Mouse (Mus musculus): ENCODE measurements at regions not wholly inside any gene's neighbourhood (a gene's known extent, or its start where the extent isn't known, plus 50 kb on each side); places are given as distances from the start of the nearest gene placed in this dataset.

GRCm38 (mm10) chr15:24968636-24969317 is 444.8 kb downstream of the Basp1 start:
- DNase-seq, result no peak

DNA sequence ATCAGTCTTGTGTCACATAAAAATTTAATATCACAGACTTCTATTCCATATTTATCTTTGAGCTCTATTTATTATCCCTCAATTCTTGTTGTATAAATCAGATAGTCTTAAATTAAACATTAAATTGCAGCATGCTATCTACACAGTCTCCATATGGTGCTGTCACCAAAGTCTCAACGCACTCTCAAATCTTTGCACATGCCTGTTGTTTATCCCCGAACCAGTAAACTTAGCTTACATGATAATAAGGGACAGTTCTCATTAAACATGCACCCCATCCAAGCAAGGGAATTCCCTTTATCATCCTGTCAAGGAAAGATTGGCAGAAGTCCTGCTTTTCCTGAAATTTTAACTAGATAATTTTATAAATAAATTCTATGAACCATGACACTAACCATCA is 483.8 kb downstream of the Basp1 start:
- DNase-seq, result no peak

- no peak for DNase-seq
These were observed 501.7 kb downstream of the Basp1 start for GRCm38 (mm10) chr15:24911866-24912265.

DNA sequence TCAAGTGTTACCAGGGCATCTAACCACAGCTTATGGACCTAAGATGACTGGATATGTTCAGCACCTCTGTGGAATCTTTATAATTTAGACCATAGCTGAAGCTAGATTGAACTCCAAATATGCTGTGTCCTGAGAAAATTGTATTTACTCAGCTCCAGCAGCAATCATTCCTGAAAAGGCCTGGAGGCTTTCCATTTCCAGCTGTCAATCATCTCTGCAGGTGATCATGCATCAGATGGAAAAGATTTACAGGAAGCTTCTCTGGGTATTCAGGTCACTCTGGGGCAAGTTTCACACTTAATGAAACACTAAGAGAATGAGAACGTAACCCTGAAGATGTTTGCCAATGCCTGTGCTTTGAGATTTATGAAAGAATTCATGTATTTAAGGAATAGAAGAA is 502.1 kb downstream of the Basp1 start:
- DNase-seq, result no peak

DNA sequence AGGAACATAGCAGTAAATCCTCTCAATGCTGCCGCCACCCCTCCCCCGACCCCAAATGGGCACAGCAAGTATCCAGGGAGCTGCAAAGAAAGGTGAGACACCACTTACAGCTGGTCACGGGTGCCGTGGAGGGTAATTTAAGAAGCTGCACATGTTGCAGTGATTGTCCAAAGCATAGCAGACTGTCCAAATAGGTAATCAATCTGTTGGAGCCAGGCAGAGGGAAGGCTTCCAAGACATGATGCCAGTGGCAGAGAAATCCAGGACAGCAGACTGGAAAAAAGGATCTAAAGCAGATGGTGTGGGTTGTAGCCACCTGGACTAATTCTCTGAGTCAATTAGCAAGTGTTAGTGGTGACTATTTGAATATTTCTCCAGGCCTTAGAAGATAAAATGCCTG is 506.6 kb downstream of the Basp1 start:
- DNase-seq, result no peak

- DNase-seq, result no peak
These were observed 534.7 kb downstream of the Basp1 start for GRCm38 (mm10) chr15:24878846-24879245.

DNA sequence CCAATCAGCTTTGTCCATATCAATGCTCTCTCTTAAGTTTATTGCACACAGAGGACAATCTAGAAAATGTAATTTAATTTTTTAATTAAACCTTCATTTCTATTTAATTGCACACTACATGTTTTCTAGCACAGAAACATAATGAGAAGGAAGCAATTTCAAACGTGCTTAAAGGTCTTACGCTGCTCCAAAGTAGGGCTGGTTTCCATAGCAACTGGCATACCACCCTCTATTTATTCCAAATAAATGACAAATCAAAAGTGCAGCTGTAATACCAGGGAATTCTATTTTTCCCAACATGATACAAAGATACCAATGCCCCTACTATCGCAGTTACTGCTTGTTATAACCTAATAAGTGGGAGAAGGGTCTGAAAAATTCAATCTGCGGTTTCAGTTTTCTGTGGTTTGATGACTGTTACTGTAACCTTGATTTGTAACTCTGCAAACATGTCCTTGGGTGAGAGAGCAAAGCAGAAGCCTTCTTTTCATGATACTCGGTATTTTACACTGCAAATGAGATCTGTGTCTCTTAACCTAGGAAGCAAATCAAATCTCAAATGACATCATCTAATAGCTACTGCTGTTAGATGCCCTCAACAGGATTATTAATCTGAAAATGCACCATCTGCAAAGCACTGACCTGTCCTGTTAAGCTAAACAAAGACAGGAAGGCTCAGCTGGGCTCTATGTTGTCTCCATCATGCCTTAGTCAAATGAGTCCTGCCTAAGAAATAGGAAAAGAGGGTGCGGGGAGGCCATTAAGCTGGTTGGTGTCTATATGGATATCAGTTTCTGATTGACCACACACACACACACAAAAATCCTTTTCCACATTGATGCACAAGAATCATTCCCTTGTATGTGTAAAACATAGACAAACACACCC is 535.6 kb downstream of the Basp1 start:
- no peak for DNase-seq

GRCm38 (mm10) chr15:24876157-24876731 is 537.3 kb downstream of the Basp1 start:
- no peak for DNase-seq

DNA sequence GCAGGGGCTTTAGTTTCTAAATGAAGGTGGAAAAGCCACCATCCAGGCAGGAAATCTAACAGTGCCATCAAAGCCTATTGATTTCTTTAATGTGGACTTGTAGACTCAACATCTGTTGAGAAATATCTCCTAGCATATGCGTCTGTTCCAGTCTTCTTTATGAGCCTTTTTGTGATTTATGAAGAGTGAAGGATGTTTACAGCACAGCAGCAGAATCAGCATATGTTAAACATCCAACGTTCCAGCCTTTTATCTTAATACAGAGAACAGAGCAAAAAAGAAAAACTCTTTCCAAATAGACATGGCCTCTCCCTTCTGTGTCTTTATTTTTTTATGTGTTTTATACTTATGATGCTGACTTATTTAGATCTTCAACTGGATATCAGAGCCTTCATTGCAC is 573.3 kb downstream of the Basp1 start:
- no peak for DNase-seq

GRCm38 (mm10) chr15:24838390-24838789 is 575.2 kb downstream of the Basp1 start:
- no peak for DNase-seq

- DNase-seq, result no peak
These were observed 585.7 kb downstream of the Basp1 start for GRCm38 (mm10) chr15:24827881-24828280.

DNA sequence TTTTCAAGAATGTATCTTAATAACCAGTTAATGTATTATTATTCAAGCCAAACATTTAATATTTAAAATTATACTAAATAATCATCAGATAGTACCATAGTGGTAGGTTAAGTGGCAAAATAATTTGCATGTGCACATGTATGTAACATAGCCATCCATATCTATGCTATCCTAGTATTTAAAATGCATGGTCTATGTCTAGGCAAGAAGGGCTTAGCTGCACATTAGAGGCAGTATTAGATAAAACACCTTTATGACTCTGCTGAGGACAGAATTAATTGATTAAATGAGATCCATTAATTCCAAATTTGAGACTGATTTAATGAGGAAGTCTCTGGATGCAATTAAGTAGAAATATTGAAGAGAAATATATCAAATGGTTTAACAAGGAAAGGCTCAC is 586.3 kb downstream of the Basp1 start:
- DNase-seq, result no peak

DNA sequence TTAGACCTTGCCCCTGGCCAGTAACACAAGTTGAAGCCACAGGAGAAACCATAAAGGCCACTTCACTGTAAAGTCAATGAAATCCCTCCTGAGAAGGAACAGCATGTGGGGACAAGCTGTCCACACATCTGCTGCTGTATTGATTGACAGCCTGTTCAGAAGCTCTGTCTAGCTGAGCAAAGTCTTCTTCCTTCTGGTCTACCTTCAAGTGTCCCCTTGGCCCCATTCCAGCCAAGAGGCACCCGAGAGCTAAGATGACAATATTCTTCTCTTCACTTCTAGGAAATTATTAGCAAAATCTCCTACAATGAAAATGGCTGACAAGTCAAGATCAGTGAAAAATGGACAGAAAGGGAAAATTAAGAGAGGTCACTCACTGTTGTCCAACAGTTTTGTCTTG is 616.7 kb downstream of the Basp1 start:
- no peak for DNase-seq

- no peak for DNase-seq
These were observed 620.2 kb downstream of the Basp1 start for GRCm38 (mm10) chr15:24793381-24793780.

DNA sequence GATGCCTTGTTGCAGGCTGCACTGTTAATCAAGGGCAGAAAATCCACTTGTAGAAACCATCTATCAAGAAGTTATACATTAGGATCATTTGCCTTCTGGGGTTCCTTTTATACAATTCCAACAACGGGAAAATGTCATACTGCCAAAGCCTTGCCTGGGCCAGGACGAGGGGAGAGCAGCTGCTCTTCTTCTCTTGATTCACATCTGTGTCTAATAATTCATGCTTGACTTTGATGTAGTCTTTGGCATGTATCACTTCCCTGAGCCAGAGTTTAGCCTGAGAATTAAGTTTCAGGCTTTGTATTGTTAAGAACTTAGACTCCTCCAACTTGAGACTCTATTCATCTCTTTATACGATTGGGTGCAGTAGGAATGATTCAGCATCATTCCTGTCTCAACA is 627.2 kb downstream of the Basp1 start:
- DNase-seq, result no peak

- DNase-seq, result no peak
These were observed 635.3 kb downstream of the Basp1 start for GRCm38 (mm10) chr15:24778234-24778633.

DNA sequence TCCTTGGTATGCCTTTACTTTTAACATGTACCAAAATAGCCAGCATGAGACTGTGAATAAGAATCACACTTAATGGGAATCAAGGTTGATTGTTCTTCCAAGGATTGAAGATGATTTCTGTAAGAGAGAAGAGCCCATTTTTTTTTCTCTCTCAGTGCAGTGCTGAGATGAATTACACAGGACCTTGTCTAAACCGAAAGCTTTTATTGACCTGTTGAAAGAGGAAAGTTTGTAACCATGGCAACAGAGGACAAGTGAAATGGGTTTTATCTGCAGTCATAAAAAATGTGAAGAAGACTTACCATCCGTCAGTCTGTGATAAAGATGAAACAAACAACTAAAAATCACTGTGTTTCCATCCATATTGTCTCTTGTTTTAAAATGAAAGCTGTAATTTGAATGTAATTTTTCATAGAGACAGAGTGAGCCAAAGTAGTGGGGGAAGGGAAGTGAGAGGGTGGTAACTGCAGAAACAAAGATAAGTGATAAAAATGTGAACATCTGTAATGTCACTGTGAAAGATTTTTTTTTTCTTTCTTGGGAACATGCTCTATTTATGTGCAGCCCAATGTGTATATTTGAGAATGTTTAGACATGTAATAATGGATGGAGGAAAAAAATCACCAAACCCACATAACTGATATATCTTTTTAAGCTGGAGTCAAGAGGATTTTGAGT is 661.9 kb downstream of the Basp1 start:
- no peak for DNase-seq

DNA sequence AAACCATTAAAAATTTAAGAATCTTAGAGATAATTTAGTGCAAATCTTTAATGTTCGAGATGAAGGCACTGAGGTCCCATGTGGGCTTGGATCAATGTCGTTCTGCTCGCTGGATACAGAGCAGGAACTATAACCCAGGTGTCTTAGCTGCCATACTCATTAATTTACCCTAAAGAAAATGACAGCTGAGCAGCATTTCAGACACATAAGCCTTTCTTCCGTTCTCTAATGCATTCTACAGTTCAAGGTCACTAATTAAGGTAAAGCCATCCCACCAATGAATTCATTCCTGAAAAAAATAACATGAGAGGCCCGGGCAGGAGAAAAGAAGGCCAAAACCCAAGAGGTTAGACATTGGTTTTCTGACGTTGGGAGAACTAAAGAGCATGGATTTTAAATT is 670.3 kb downstream of the Basp1 start:
- no peak for DNase-seq

DNA sequence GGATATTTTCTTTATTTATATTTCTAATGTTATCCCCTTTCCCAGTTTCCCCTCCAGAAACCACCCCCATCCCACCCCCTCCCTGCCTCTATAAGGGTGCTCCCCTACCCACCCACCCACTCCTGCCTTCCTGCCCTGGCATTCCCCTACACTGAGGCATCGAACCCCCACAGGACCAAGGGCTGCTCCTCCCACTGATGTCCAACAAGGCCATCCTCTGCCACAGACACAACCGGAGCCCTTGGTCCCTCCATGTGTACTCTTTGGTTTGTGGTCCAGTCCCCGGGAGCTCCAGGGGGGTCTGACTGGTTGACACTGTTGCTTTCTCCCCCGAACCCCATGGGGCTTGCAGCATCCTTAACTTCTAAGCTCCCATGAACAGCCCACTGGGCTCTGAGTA is 688.4 kb downstream of the Basp1 start:
- DNase-seq, result no peak

GRCm38 (mm10) chr15:24724664-24725063 is 688.9 kb downstream of the Basp1 start:
- DNase-seq, result peak; percentile 28

GRCm38 (mm10) chr15:24720346-24720745 is 693.2 kb downstream of the Basp1 start:
- no peak for DNase-seq

- no peak for DNase-seq
These were observed 731.4 kb downstream of the Basp1 start for GRCm38 (mm10) chr15:24682167-24682566.

- no peak for DNase-seq
These were observed 764.6 kb downstream of the Basp1 start for GRCm38 (mm10) chr15:24648938-24649337.

Measured in adrenal gland, postnatal 10 days (tissue).